Mouse (Mus musculus) ES-E14 (cell line): ENCODE results near the gene Pcyt2. TPM values are rescaled to one million over a fixed set of nuclear protein-coding genes. Genes with fewer than 3 reads are reported as not detected.
A peak's percentile ranks its signal among the peaks of the same experiment; 100 is the strongest.

Experiments
- DNase-seq: peaks from one replicate; pipeline ENCODE4 v3.0.0-alpha.2; 2013; ENCODE audit warnings: low read depth, low spot score
- H3K27ac ChIP-seq: 2 replicates; pipeline ENCODE4 v1.5.1; 2012; ENCODE audit warnings: low read depth, mild to moderate bottlenecking, low read length, moderate library complexity, mixed read lengths; ENCODE audit not compliant: poor library complexity, insufficient read depth, severe bottlenecking
- H3K36me3 ChIP-seq: 2 replicates; pipeline ENCODE4 v1.6.1; 2012; ENCODE audit warnings: mild to moderate bottlenecking, low read length, moderate library complexity, mixed read lengths; ENCODE audit not compliant: control insufficient read depth, poor library complexity, insufficient read depth, severe bottlenecking
- H3K4me1 ChIP-seq, 2 experiments: fragments of 150-350 bp in 1 of 2; sonication (generic) in 1 of 2; 2 replicates each; pipeline ENCODE4 v1.6.1; 2012; ENCODE audit warnings: low read length in 2 of 2, mild to moderate bottlenecking in 1 of 2, mixed read lengths in 1 of 2; ENCODE audit not compliant: control insufficient read depth in 2 of 2, insufficient read depth in 2 of 2, poor library complexity in 1 of 2
- H3K4me3 ChIP-seq, 2 experiments: fragments of 150-350 bp in 1 of 2; sonication (generic) in 1 of 2; 2 replicates each; pipeline ENCODE4 v1.5.1; 2012; ENCODE audit warnings: low read length in 2 of 2, low read depth in 1 of 2, mild to moderate bottlenecking in 1 of 2, mixed read lengths in 1 of 2; ENCODE audit not compliant: insufficient read depth in 1 of 2, poor library complexity in 1 of 2, severe bottlenecking in 1 of 2
- H3K9ac ChIP-seq: 2 replicates; pipeline ENCODE4 v1.6.1; 2012; ENCODE audit warnings: low read depth, mild to moderate bottlenecking, low read length, mixed read lengths; ENCODE audit not compliant: poor library complexity, insufficient read depth, severe bottlenecking
- H3K9me3 ChIP-seq: fragments of 150-350 bp; sonication (generic); 2 replicates; pipeline ENCODE4 v1.6.1; 2012; ENCODE audit warnings: low read depth, mild to moderate bottlenecking, low read length; ENCODE audit not compliant: control insufficient read depth, insufficient read depth
- CHD2 ChIP-seq: IDR thresholded peaks from 2 replicates; pipeline ENCODE4 v1.6.1; 2014; ENCODE audit warnings: mild to moderate bottlenecking, low read depth, low read length, inconsistent platforms
- HCFC1 ChIP-seq: IDR thresholded peaks from 2 replicates; pipeline ENCODE4 v1.6.1; 2012; ENCODE audit warnings: low read length, inconsistent platforms, borderline replicate concordance; ENCODE audit not compliant: insufficient read depth
- MAFK ChIP-seq: IDR thresholded peaks from 2 replicates; pipeline ENCODE4 v1.6.1; 2014; ENCODE audit warnings: mild to moderate bottlenecking, low read depth, low read length, inconsistent platforms; ENCODE audit not compliant: insufficient read depth
- ZC3H11A ChIP-seq: IDR thresholded peaks from 2 replicates; pipeline ENCODE4 v1.6.1; 2012; ENCODE audit warnings: low read depth, mild to moderate bottlenecking, inconsistent platforms, low read length, borderline replicate concordance
- ZNF384 ChIP-seq: IDR thresholded peaks from 2 replicates; pipeline ENCODE4 v1.6.1; 2012; ENCODE audit warnings: low read depth, low read length, inconsistent platforms
- in situ Hi-C, 2 experiments: fragments of 600-800 bp; cut with MboI; formaldehyde crosslinking; loops; one replicate each; pipeline ENCODE4 v1.15.1; 2025; ENCODE audit warnings: low sequenced_read_pairs in 2 of 2, inconsistent platforms in 1 of 2; ENCODE audit not compliant: unreplicated experiment in 2 of 2
- total RNA-seq: library from RNA; depleted of rRNA; stranded (reverse); fragments of 300-350 nt; gene quantifications from 2 replicates; pipeline ENCODE4 v1.2.3, GENCODE M21; 2012

Pcyt2 gene
- total RNA-seq, 1 experiment: 88.6 TPM

GRCm38 (mm10) chr11:120625152-120625775, 7.5 kb upstream of the Pcyt2 start, which contains the start of gene Sirt7:
Sirt7 (minus strand) TSS chr11:120625240.
- Histone ChIP-seq H3K9ac (peak within 1 kb of the TSS; percentile 67), H3K36me3 (peaks cover 28% of the 10 kb centered on the region), H3K4me1 (peaks cover 2 to 28% of the 10 kb centered on the region in 2 experiments; a peak in 1 of 4 replicates), H3K27ac (0 out of 2 replicates have a peak within 1 kb of the TSS, but pooled peaks have one; percentile 9), H3K9me3 (no peaks in the 10 kb centered on the region), H3K4me3 (peak within 1 kb of the TSS; percentile 82 to 84)
- TF ChIP-seq ZNF384 (no peak), HCFC1 (no peak), CHD2 (no peak), ZC3H11A (no peak), MAFK (no peak)
- no peak for DNase-seq
- in situ Hi-C loops: no loop called here

- peak overlapping the region; percentile 82 to 84 for H3K4me3 ChIP-seq
- H3K9me3 ChIP-seq: no peaks in the 10 kb centered on the region
- 0 out of 2 replicates have a peak overlapping the region, but pooled peaks have one; percentile 9 for H3K27ac ChIP-seq
- H3K9ac ChIP-seq: peak overlapping the region; percentile 67
- H3K4me1 ChIP-seq: peaks cover 0 to 30% of the 10 kb centered on the region in 2 experiments; a peak in 1 of 4 replicates
- H3K36me3 ChIP-seq: peaks cover 32% of the 10 kb centered on the region
- DNase-seq: no peak
- TF ChIP-seq CHD2 (no peak), ZNF384 (no peak), ZC3H11A (no peak), MAFK (no peak), HCFC1 (no peak)
- in situ Hi-C loops: no loop called here
These were observed 7.0 kb upstream of the Pcyt2 start for GRCm38 (mm10) chr11:120624680-120625111.

DNA sequence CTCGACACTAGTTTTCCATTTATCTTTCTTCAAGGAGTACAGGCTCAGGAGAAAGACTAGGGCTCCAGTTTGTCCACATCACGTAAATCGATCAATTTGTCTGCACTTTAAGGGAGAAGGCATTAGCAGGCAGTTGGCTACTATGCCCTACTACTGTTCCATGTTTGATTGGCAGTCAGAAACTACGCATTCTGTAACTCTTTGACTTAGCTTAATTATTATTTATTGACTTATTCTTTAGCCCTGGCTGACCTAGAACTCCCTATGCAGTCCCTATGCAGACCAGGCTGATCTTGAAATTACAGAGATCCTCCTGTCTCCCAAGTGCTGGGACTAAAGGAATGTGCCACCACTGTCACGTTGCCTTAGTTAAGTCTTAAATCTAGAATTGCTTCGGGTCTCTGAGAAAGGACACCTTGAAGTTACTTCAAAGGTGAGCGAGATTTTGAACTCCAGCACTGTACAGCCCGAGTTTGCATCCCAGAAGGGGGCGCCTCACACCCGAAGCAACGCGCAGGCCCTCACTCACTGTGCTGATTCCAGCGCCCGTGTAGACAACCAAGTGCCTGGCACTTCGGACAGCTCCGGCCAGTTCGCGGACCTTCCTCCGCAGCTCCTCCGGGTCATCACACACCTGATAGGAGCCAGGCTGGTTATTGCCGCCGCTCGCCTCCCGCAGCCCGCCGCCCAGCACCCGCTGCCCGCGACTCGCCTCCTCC, 6.4 kb upstream of the Pcyt2 start:
- TF ChIP-seq CHD2 (no peak), HCFC1 (no peak), MAFK (no peak), ZNF384 (no peak), ZC3H11A (no peak)

DNA sequence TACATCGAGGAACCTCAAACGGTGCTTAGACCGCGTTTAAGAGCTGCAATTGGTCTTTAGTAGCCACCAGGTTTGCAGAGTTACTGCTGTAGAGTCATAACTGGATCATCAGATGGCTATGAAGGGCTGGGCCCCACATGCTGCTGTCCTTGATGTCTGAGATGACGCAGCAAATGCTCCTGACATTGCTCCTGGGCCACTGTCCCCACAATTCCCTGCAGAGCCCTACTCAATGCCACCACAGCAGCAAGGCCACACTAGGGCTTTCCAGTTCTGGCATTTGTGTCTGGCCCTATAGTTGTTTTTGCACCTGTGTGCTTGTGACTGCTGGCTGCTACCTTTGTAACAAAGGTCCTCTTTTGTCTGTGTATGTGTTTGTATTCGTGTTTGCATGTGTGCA, 5.1 kb upstream of the Pcyt2 start:
- Histone ChIP-seq H3K9ac (no peak overlapping the region), H3K9me3 (no peaks in the 10 kb centered on the region), H3K4me1 (peaks cover 3 to 22% of the 10 kb centered on the region in 2 experiments; a peak in 2 of 4 replicates), H3K4me3 (no peak overlapping the region), H3K27ac (no peak overlapping the region), H3K36me3 (peaks cover 20% of the 10 kb centered on the region)
- in situ Hi-C loops: no loop called here
- DNase-seq: no peak
- TF ChIP-seq HCFC1 (no peak), MAFK (no peak), ZNF384 (no peak), ZC3H11A (no peak), CHD2 (no peak)

More for the DNA sequence above, 6.4 kb upstream of the Pcyt2 start:
- H3K4me1 ChIP-seq: peaks cover 0 to 27% of the 10 kb centered on the region in 2 experiments; a peak in 1 of 4 replicates
- DNase-seq: no peak
- H3K4me3 ChIP-seq: peak overlapping the region; percentile 82 to 84
- no peaks in the 10 kb centered on the region for H3K9me3 ChIP-seq
- in situ Hi-C loops: no loop called here
- H3K36me3 ChIP-seq: peaks cover 27% of the 10 kb centered on the region
- 0 out of 2 replicates have a peak overlapping the region, but pooled peaks have one; percentile 9 for H3K27ac ChIP-seq
- H3K9ac ChIP-seq: peak overlapping the region; percentile 67
